Mouse (Mus musculus) layer of hippocampus, adult 6 months (tissue): ENCODE measurements around the gene Hoxc11. TPM values are rescaled to one million over a fixed set of nuclear protein-coding genes. Genes with fewer than 3 reads are reported as not detected.

ENCODE experiments used
- long read RNA-seq, 2 experiments: library from polyadenylated mRNA; unstranded; transcript quantifications; one replicate each; pipeline ENCODE4 v2.0.0; 2019 to 2020
- microRNA-seq: library from miRNA; unstranded; fragments of <30 nt; microRNA quantifications from one replicate; pipeline ENCODE4 v1.2.0, GENCODE M21; 2020
- polyA plus RNA-seq: library from polyadenylated mRNA; unstranded; fragments of <200 nt; fragmentation: Nextera tagmentation; gene quantifications from 2 replicates; pipeline ENCODE4 v1.2.3, GENCODE M21; 2021

The Hoxc11 gene
- polyA plus RNA-seq, result not detected in 2 replicates
- long read RNA-seq, experiment 1, result 0 reads
- long read RNA-seq, experiment 2, result 0 reads

GRCm38 (mm10) chr15:102954192-102955006, at the start of gene Hoxc11:
Hoxc11 (plus strand) TSS chr15:102954427.

DNA sequence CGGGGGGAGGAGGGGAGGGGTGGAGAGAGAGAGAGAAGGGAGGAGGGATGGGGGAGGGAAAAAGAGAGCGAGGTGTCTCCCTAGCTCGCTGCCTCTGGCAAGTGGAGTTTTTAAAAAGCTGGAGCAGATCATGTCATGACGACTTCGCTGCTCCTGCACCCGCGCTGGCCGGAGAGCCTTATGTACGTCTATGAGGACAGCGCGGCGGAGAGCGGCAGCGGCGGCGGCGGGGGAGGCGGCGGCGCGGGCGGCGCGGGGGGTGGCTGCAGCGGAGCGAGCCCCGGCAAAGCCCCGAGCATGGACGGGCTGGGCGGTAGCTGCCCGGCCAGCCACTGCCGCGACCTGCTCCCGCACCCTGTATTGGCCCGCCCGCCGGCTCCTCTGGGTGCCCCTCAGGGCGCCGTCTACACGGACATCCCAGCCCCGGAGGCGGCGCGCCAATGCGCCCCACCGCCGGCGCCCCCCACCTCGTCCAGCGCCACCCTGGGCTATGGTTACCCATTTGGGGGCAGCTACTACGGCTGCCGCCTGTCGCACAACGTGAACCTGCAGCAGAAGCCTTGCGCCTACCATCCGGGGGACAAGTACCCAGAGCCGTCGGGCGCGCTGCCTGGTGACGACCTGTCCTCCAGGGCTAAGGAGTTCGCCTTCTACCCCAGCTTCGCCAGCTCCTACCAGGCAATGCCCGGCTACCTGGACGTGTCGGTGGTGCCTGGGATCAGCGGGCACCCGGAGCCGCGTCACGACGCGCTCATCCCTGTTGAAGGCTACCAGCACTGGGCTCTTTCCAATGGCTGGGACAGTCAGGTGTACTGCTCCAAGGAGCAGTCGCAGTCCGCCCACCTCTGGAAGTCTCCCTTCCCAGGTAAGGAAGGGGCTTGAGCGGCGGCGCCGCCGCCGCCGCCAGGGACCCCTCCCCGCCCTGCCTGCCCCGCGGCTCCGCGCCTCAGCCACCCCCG, 32.9 kb upstream of the Hoxc11 start, which contains the start of gene Hoxc13:
Gene Hoxc13, plus strand, starts transcription at position 51 of the 959 bp plus-strand sequence.

GRCm38 (mm10) chr15:102936279-102936972, 17.8 kb upstream of the Hoxc11 start, which contains the start of gene Hoxc12:
Hoxc12 (plus strand) TSS chr15:102936757.

GRCm38 (mm10) chr15:102966776-102967311, 12.6 kb downstream of the Hoxc11 start, which contains the start of gene Hoxc10:
Hoxc10 (plus strand) TSS chr15:102966796.

GRCm38 (mm10) chr15:102967312-102967510, 13.0 kb downstream of the Hoxc11 start, which contains the start of gene Hoxc5:
Hoxc5 (plus strand) TSS chr15:102967443.

DNA sequence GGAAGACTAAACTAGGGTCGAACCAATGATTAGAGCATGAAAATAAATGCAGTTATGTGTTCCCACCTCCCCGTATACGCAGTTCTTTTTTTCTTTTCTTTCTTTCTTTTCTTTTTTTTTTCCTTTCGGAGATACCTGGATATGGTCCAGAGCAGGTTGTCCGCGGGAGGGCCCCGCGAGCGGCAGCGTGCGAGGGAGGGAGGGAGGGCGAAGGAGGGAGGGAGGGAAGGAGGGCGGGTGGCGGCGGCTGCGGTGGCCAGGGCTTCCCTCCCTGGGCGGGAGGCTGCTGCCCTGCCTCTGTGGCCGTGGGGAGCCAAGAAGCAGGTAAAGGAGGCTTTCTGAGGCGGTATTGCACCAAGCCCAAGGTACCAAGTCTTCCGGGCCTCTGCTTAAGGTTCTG, 21.9 kb downstream of the Hoxc11 start, which contains the start of gene Hoxc9:
Gene Hoxc9, plus strand, starts transcription at position 269 of the 400 bp plus-strand sequence.

GRCm38 (mm10) chr15:102990461-102991397, 36.5 kb downstream of the Hoxc11 start, which contains the start of gene Hoxc8:
Hoxc8 (plus strand) TSS chr15:102990607.

DNA sequence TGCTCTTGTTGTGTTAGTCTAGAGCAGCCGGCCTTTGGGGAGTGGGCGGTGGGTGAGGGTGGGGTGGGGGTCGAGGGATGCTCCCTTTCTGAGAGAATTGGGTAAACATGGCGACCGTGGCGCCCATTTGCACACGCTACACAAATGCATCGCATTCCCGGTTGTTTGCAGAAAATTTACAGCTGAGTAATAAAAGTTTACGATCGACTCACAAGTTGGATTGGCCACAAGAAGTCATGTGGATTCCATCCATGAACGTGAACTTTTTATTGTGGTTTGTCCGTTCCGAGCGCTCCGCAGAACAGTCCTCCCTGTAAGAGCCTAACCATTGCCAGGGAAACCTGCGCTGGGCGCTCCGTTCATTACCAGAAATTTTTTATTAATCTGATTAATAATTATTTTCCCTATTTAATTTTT, 43.7 kb downstream of the Hoxc11 start, which contains the start of gene Hoxc6:
Gene Hoxc6, plus strand, starts transcription at position 319 of the 417 bp plus-strand sequence.

Small RNA genes lying within 50 kb of the gene (microRNA-seq; reads per million reads assigned to microRNA genes)
- not detected for gene Mir196a-2

Other genes starting within 250 kb of the Hoxc11 start
- 46.5 and 48.5 TPM in 2 replicates for gene Calcoco1, start 232.2 kb upstream of the Hoxc11 start, polyA plus RNA-seq
- gene Hoxc13, start 33.3 kb upstream of the Hoxc11 start, polyA plus RNA-seq, result not detected in 2 replicates
- not detected in 2 replicates for gene Hoxc12, start 17.7 kb upstream of the Hoxc11 start, polyA plus RNA-seq
- not detected in 2 replicates for gene Hoxc10, start 12.4 kb downstream of the Hoxc11 start, polyA plus RNA-seq
- gene Hoxc5, start 13.0 kb downstream of the Hoxc11 start, polyA plus RNA-seq, result not detected in 2 replicates
- gene Hoxc9, start 22.0 kb downstream of the Hoxc11 start, polyA plus RNA-seq, result not detected in 2 replicates
- gene Hoxc8, start 36.2 kb downstream of the Hoxc11 start, polyA plus RNA-seq, result not detected in 2 replicates
- not detected in 2 replicates for gene Hoxc6, start 43.8 kb downstream of the Hoxc11 start, polyA plus RNA-seq
- not detected in 2 replicates for gene Hoxc4, start 64.5 kb downstream of the Hoxc11 start, polyA plus RNA-seq
- 7.3 and 7.7 TPM in 2 replicates for gene Smug1, start 212.7 kb downstream of the Hoxc11 start, polyA plus RNA-seq